Comparison of ENCODE assay signal across 17 mouse cellular contexts in the genomic region with DNA sequence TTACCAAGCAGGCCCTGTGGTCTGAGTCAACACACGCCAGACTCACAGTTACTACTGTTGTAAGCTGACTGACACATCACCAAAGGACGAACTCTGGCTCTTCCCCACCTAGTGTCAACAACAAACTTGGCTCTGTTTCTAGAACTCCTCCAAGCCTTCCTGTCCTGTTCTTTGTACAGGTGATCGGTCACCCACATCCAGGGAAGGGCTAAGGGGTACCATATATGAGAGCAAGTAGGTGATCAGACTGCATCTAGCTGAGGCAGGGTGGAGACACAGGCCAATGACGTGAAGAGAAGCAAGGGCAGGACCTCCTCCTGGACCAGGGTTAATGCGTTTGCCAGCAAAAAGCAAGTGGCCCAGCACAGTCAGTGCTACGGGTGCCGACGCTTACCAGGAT. TPM values are rescaled to one million over a fixed set of nuclear protein-coding genes. Genes with fewer than 3 reads are reported as not detected.
DNase-seq lines count a peak whose midpoint lies in the region; ATAC-seq and TF ChIP-seq lines count a peak whose summit lies in the region.
"Had no signal": no experiment of that assay in that cellular context is flagged by ENCODE, and none has a peak within 500 bp of the region (broad histone marks: within the 10 kb centered on the region; RNA-seq: fewer than 3 reads in every experiment).

No protein-coding gene starts in this region.

- peaks cover 16% of the 10 kb centered on the region for H3K4me1 ChIP-seq in intestine, postnatal 0 days (replicated peaks; ENCODE audit: control insufficient read depth, insufficient read depth, low read length)
- H3K4me1 ChIP-seq in liver, postnatal 0 days (ENCODE audit: insufficient read depth): peaks cover 29% of the 10 kb centered on the region

- H3K27me3 ChIP-seq in intestine, postnatal 0 days (replicated peaks; ENCODE audit: control insufficient read depth, insufficient read depth, low read length): no peaks in the 10 kb centered on the region
- peaks cover 4% of the 10 kb centered on the region; the same call in 1 of the 2 replicates for H3K27me3 ChIP-seq in liver, postnatal 0 days (ENCODE audit: insufficient read depth, low read length)
- H3K27me3 ChIP-seq: hindbrain, embryonic 15.5 days; lung, embryonic 15.5 days; neural tube, embryonic 13.5 days; Patski had no signal

- no peak overlapping the region for H3K4me2 ChIP-seq in intestine, postnatal 0 days (replicated peaks; ENCODE audit: low read depth)
- peak overlapping the region; percentile 94 for H3K4me2 ChIP-seq in liver, postnatal 0 days (ENCODE audit: low read depth, low read length)
- H3K4me2 ChIP-seq: embryonic facial prominence, embryonic 12.5 days; forebrain, embryonic 12.5 days; lung, embryonic 15.5 days had no signal

- WGBS in intestine, postnatal 0 days: 72% methylated on average over 8 of the region's 8 CpGs
- 54% methylated on average over 8 of the region's 8 CpGs for WGBS in liver, postnatal 0 days (ENCODE audit: insufficient replicate concordance)

- TF ChIP-seq EP300 in liver, postnatal 0 days (IDR thresholded peaks at IDR 0.05; ENCODE audit: low read depth): no peak; the same call in 1 of the 2 replicates

- peaks cover 14% of the 10 kb centered on the region for H3K36me3 ChIP-seq in intestine, postnatal 0 days (ENCODE audit: control insufficient read depth, insufficient read depth)
- H3K36me3 ChIP-seq in liver, postnatal 0 days (replicated peaks; ENCODE audit: insufficient read depth, low read length): peaks cover 17% of the 10 kb centered on the region
- H3K36me3 ChIP-seq: embryonic facial prominence, embryonic 12.5 days; lung, embryonic 15.5 days had no signal

- TF ChIP-seq CTCF in intestine, postnatal 0 days (IDR thresholded peaks at IDR 0.05; ENCODE audit: low read depth): no peak
- TF ChIP-seq CTCF in liver, postnatal 0 days (IDR thresholded peaks at IDR 0.05; ENCODE audit: low read depth): no peak

- ATAC-seq in intestine, postnatal 0 days: no peak
- ATAC-seq in liver, postnatal 0 days: peak; percentile 51
- ATAC-seq: Patski had no signal

- no peak overlapping the region for H3K9ac ChIP-seq in intestine, postnatal 0 days (ENCODE audit: low read depth, low read length)
- H3K9ac ChIP-seq in liver, postnatal 0 days (replicated peaks): peak overlapping the region; percentile 85
- H3K9ac ChIP-seq: embryonic facial prominence, embryonic 12.5 days; forebrain, embryonic 12.5 days; lung, embryonic 15.5 days had no signal

- H3K4me3 ChIP-seq in intestine, postnatal 0 days (ENCODE audit: low read depth, low read length): no peak overlapping the region
- H3K4me3 ChIP-seq in liver, postnatal 0 days (ENCODE audit: low read depth, low read length): peak overlapping the region; percentile 88
- H3K4me3 ChIP-seq: embryonic facial prominence, embryonic 12.5 days; forebrain, embryonic 12.5 days; hindbrain, embryonic 15.5 days; lung, embryonic 15.5 days; neural tube, embryonic 13.5 days had no signal

- DNase-seq in kidney, adult 18-20 months: peak; percentile 40
- DNase-seq in kidney, postnatal 4 days: no peak
- peak; percentile 45 for DNase-seq in c-Kit-negative CD71-positive TER-119-positive erythroid progenitor cells, embryonic 14.5 days (ENCODE audit: low read depth, low spot score)
- peak; percentile 53 for DNase-seq in liver, postnatal 0 days
- DNase-seq in lung, postnatal 4 days: no peak
- DNase-seq in right cerebral cortex, adult 2 months (ENCODE audit: low spot score in 2 of 2): no peak
- DNase-seq: adrenal gland, postnatal 36 days; cerebellum, postnatal 36 days; heart, postnatal 10 days; kidney, postnatal 10 days had no signal

- no peaks in the 10 kb centered on the region for H3K9me3 ChIP-seq in intestine, postnatal 0 days (ENCODE audit: control insufficient read depth)
- no peaks in the 10 kb centered on the region for H3K9me3 ChIP-seq in liver, postnatal 0 days (ENCODE audit: low read length)
- H3K9me3 ChIP-seq: embryonic facial prominence, embryonic 12.5 days; forebrain, embryonic 12.5 days; hindbrain, embryonic 15.5 days; lung, embryonic 15.5 days; neural tube, embryonic 13.5 days had no signal

- H3K27ac ChIP-seq in intestine, postnatal 0 days (ENCODE audit: low read depth, low read length): peak overlapping the region; percentile 16
- peak overlapping the region; percentile 94 for H3K27ac ChIP-seq in liver, postnatal 0 days (ENCODE audit: low read depth)
- H3K27ac ChIP-seq: embryonic facial prominence, embryonic 12.5 days; forebrain, embryonic 12.5 days; hindbrain, embryonic 15.5 days; lung, embryonic 15.5 days; neural tube, embryonic 13.5 days had no signal

RNA-seq across cellular contexts. Expression of a gene that starts 6.3 kb away (rescaled TPM):
- polyA plus RNA-seq in intestine, postnatal 0 days (2015; fragmentation: Nextera tagmentation; extraction: Ambion mirVana): 78.6 and 85.2 TPM in 2 replicates
- 54.1 and 61.1 TPM in 2 replicates for polyA plus RNA-seq in liver, postnatal 0 days (2015; fragmentation: Nextera tagmentation; extraction: Ambion mirVana)

RNA-seq across cellular contexts. Expression of a gene that starts 6.4 kb away (rescaled TPM):
- 9.3 and 9.6 TPM in 2 replicates for polyA plus RNA-seq in intestine, postnatal 0 days (2015; fragmentation: Nextera tagmentation; extraction: Ambion mirVana)
- 7.0 and 9.7 TPM in 2 replicates for polyA plus RNA-seq in liver, postnatal 0 days (2015; fragmentation: Nextera tagmentation; extraction: Ambion mirVana)

RNA-seq across cellular contexts. Expression of a gene that starts 52.6 kb away (rescaled TPM):
- polyA plus RNA-seq in intestine, postnatal 0 days (2015; fragmentation: Nextera tagmentation; extraction: Ambion mirVana): 7.1 TPM in 2 replicates
- 5.4 and 9.2 TPM in 2 replicates for polyA plus RNA-seq in liver, postnatal 0 days (2015; fragmentation: Nextera tagmentation; extraction: Ambion mirVana)

Comparison
In these comparisons a context has a peak if more than half of its experiments do, and no peak if none do; other contexts are left out.
1. DNase-seq: peak in kidney, adult 18-20 months (single experiment), c-Kit-negative CD71-positive TER-119-positive erythroid progenitor cells, embryonic 14.5 days (single experiment) and liver, postnatal 0 days (single experiment); none in kidney, postnatal 4 days (0 of 2), lung, postnatal 4 days (0 of 2) and right cerebral cortex, adult 2 months (0 of 2).